Mouse (Mus musculus) forebrain, embryonic 11.5 days (tissue): ENCODE measurements at regions not wholly inside any gene's neighbourhood (a gene's known extent, or its start where the extent isn't known, plus 50 kb on each side); places are given as distances from the start of the nearest gene placed in this dataset.

ENCODE experiments used
- ATAC-seq: fragments of 200-750 bp; cut with Nextera tagmentation; replicated peaks from 2 replicates; pipeline ENCODE4 v1.8.0; 2017; ENCODE audit warnings: moderate TSS enrichment; ENCODE audit not compliant: low FRiP score
- DNase-seq: peaks from one replicate; pipeline ENCODE4 v3.0.0-alpha.2; 2017; ENCODE audit warnings: low spot score
- H3K27ac ChIP-seq: fragments of 300-500 bp; sonication (generic); 2 replicates; pipeline ENCODE4 v1.5.1; 2014; ENCODE audit warnings: low read depth, low read length
- H3K27me3 ChIP-seq: fragments of 300-500 bp; sonication (generic); 2 replicates; pipeline ENCODE4 v1.6.1; 2014; ENCODE audit warnings: mild to moderate bottlenecking, low read length, mixed read lengths; ENCODE audit not compliant: control insufficient read depth, insufficient read depth
- H3K36me3 ChIP-seq: fragments of 300-500 bp; sonication (generic); 2 replicates; pipeline ENCODE4 v1.6.1; 2014; ENCODE audit warnings: mild to moderate bottlenecking, low read length, moderate library complexity, mixed read lengths; ENCODE audit not compliant: control insufficient read depth, insufficient read depth
- H3K4me1 ChIP-seq: fragments of 300-500 bp; sonication (generic); replicated peaks from 2 replicates; pipeline ENCODE4 v1.6.1; 2014; ENCODE audit warnings: low read length, mixed read lengths; ENCODE audit not compliant: control insufficient read depth, insufficient read depth
- H3K4me2 ChIP-seq: fragments of 300-500 bp; sonication (generic); 2 replicates; pipeline ENCODE4 v1.6.1; 2014; ENCODE audit warnings: low read depth, mild to moderate bottlenecking, low read length, moderate library complexity, mixed read lengths; ENCODE audit not compliant: severe bottlenecking
- H3K4me3 ChIP-seq: fragments of 300-500 bp; sonication (generic); 2 replicates; pipeline ENCODE4 v1.5.1; 2014; ENCODE audit warnings: low read depth, low read length
- H3K9ac ChIP-seq: fragments of 300-500 bp; sonication (generic); 2 replicates; pipeline ENCODE4 v1.6.1; 2014; ENCODE audit warnings: low read length
- H3K9me3 ChIP-seq: fragments of 300-500 bp; sonication (generic); 2 replicates; pipeline ENCODE4 v1.6.1; 2016; ENCODE audit warnings: low read length, mixed read lengths; ENCODE audit not compliant: control insufficient read depth
- WGBS: fragments of 180-500 bp; shearing (Covaris S2); extraction: QIAGEN DNeasy Blood & Tissue Kit; methylation state at CpG from one replicate; pipeline ENCODE4 v1.1.7; 2014; 5-methylcytosine and 5-hydroxymethylcytosine counted together

DNA sequence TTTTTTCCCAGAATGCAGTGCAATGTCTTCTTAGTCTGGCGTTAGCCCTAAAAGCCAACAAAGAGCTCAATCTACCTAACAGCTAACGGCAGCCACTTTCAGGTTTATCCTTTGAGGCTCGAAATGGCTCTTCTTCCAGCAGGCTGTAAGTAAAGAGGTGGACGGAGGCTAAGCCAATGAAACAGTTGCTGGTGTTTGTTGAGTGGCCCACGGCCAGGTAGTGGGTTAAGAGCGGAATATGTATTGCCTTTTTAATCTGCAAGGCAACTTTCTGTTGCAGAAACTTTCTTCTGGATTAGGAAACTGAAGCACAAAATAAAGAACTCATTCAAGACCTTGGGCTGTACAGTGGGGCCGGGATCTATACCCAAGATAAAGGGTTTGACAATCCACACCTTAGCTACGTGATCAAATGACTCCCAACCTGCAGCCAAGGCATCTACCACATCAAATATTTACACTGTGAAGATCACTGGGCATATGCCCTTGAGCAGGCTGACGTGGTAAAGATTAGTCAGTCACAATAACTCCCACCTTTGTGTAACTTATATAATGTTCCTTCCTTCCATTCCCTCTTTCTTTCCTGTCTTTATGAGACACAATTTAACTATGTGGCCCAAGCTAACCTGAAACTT, 62.3 kb upstream of the Peli2 start:
- Histone ChIP-seq H3K27me3 (no peaks in the 10 kb centered on the region), H3K9me3 (no peaks in the 10 kb centered on the region; the same call in 1 of the 2 replicates), H3K4me2 (no peak overlapping the region), H3K4me1 (no peaks in the 10 kb centered on the region), H3K27ac (no peak overlapping the region), H3K9ac (no peak overlapping the region), H3K4me3 (no peak overlapping the region), H3K36me3 (no peaks in the 10 kb centered on the region)
- ATAC-seq (no peak), DNase-seq (no peak)
- WGBS = 87% methylated on average over 9 of the region's 9 CpGs

DNA sequence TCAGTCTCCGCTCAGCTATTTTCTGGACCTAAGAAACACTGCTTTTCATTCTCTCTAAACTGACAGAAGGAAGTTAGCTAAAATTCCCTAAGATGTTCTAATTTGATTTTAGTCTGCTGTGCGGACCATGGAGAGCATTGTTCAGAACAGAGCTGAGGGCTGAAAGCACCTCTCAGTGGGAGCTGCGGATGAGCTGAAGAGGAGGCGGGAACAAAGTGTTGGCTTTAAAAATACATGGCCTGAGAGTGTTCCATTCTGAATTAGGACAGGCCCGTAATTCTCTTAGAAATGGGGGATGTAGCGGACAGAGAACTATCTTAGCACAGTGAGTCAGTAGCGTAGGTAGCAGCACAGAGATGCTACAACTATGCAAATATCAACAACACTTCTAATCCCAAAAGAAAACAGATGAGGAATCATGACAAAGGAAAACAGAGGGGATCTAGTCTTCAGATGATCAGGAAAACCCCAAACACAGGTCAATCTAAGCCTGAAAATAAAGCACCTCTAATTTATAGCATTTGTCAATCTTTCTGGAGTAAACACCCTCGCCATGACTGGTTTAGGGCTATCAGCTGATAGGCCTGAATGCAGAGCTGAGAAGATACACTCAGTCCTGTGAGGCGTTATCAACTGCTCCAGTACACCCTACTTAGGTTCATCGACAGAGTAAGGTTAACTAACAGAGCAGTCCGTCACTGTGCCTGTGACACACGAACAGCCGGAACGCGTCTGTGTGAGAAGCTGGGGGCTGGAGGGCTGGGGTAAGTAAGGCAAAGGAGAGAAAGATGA, 60.8 kb upstream of the Peli2 start:
- Histone ChIP-seq H3K4me1 (no peaks in the 10 kb centered on the region), H3K9ac (no peak overlapping the region), H3K27ac (no peak overlapping the region), H3K36me3 (no peaks in the 10 kb centered on the region), H3K4me2 (no peak overlapping the region), H3K9me3 (no peaks in the 10 kb centered on the region), H3K27me3 (no peaks in the 10 kb centered on the region), H3K4me3 (no peak overlapping the region)
- ATAC-seq (no peak), DNase-seq (no peak)
- WGBS = 59% methylated on average over 15 of the region's 15 CpGs

DNA sequence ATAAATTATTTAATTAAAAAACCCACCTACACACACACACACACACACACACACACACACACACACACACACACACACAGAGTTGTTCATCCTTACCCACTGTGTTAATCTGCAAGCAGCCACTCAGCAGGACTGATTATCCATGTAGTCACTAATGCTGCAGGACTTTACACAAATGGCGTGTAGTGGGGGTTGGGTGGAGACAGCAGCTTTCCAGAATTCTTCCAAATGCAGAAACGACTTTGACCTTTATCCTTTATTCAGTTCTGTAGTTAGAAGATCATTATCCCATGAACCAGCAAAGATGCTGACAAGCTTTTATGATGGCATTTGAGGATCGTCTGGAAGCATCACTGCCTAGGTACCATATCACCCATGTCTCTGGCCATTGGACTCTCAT, 52.0 kb upstream of the Peli2 start:
- Histone ChIP-seq H3K4me1 (no peaks in the 10 kb centered on the region), H3K4me2 (no peak overlapping the region), H3K36me3 (no peaks in the 10 kb centered on the region), H3K27ac (no peak overlapping the region), H3K9ac (no peak overlapping the region), H3K4me3 (no peak overlapping the region), H3K27me3 (no peaks in the 10 kb centered on the region), H3K9me3 (no peaks in the 10 kb centered on the region)
- ATAC-seq (no peak), DNase-seq (no peak)
- WGBS = 83% methylated on average over 3 of the region's 3 CpGs
